Mouse (Mus musculus) neural tube, embryonic 11.5 days (tissue): ENCODE measurements around the gene Ccr4. TPM values are rescaled to one million over a fixed set of nuclear protein-coding genes. Genes with fewer than 3 reads are reported as not detected.

ENCODE experiments used
- ATAC-seq: fragments of 200-750 bp; cut with Nextera tagmentation; 2 replicates; pipeline ENCODE4 v1.8.0; 2017; ENCODE audit warnings: moderate number of reproducible peaks, mild to moderate bottlenecking, moderate TSS enrichment, moderate library complexity; ENCODE audit not compliant: insufficient read depth, low FRiP score, low TSS enrichment
- DNase-seq: peaks from one replicate; pipeline ENCODE4 v3.0.0-alpha.2; 2015; ENCODE audit warnings: low spot score
- H3K27ac ChIP-seq: fragments of 300-500 bp; sonication (generic); 2 replicates; pipeline ENCODE4 v1.5.1; 2014; ENCODE audit warnings: low read depth, mild to moderate bottlenecking, low read length
- H3K27me3 ChIP-seq: fragments of 300-500 bp; sonication (generic); 2 replicates; pipeline ENCODE4 v1.6.1; 2014; ENCODE audit warnings: mild to moderate bottlenecking, low read length, mixed read lengths; ENCODE audit not compliant: control insufficient read depth, insufficient read depth
- H3K36me3 ChIP-seq: fragments of 300-500 bp; sonication (generic); 2 replicates; pipeline ENCODE4 v1.6.1; 2014; ENCODE audit warnings: mild to moderate bottlenecking, low read length, moderate library complexity, mixed read lengths; ENCODE audit not compliant: control insufficient read depth, insufficient read depth
- H3K4me1 ChIP-seq: fragments of 300-500 bp; sonication (generic); 2 replicates; pipeline ENCODE4 v1.6.1; 2014; ENCODE audit warnings: low read length, mixed read lengths; ENCODE audit not compliant: control insufficient read depth, insufficient read depth
- H3K4me2 ChIP-seq: fragments of 300-500 bp; sonication (generic); 2 replicates; pipeline ENCODE4 v1.6.1; 2014; ENCODE audit warnings: low read depth, mild to moderate bottlenecking, moderate library complexity
- H3K4me3 ChIP-seq: fragments of 300-500 bp; sonication (generic); 2 replicates; pipeline ENCODE4 v1.5.1; 2014; ENCODE audit warnings: low read depth, low read length
- H3K9ac ChIP-seq: fragments of 300-500 bp; sonication (generic); 2 replicates; pipeline ENCODE4 v1.6.1; 2014; ENCODE audit warnings: mild to moderate bottlenecking, low read length
- H3K9me3 ChIP-seq: fragments of 300-500 bp; sonication (generic); 2 replicates; pipeline ENCODE4 v1.6.1; 2016; ENCODE audit warnings: low read length; ENCODE audit not compliant: control insufficient read depth
- WGBS: fragments of 180-500 bp; shearing (Covaris S2); extraction: QIAGEN DNeasy Blood & Tissue Kit; methylation state at CpG from one replicate; pipeline ENCODE4 v1.1.7; 2014; 5-methylcytosine and 5-hydroxymethylcytosine counted together
- polyA plus RNA-seq: library from polyadenylated mRNA; unstranded; fragments of >200 nt; fragmentation: Nextera tagmentation; extraction: Ambion mirVana; gene quantifications from 2 replicates; pipeline ENCODE4 v1.2.1, GENCODE M21; 2014

Gene Ccr4
- polyA plus RNA-seq, 1 experiment from 2014 or later, result not detected

DNA sequence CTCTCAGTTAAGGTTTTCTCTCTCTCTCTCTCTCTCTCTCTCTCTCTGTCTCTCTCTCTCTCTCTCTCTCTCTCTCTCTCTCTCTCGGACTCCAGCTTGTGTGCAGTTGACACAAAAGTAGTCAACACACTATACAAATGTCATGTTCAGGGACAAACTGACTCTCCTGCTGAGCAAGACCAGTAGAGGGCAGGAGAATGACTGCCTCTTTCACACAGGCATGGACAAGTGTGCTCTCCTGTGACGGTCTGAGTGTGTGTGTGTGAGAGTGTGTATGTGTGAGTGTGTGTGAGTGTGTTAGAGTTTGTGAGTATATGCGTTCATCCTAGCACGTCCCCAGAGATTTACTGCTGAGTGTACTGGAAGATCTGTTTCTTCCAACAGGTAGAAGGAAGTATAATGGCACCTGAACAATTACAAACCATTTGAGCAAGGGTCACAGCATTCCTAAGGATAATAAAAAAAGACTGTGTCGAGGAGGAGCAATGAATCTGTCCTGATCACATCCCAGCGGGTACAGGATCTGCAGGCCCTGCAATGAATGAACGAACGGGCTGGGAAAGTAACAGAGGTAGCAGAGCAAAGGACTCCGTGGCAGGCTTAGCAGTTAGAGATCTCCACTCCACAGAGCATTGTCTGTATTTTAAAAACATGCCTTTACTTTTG, 14.2 kb upstream of the Ccr4 start:
- ATAC-seq, result no peak
- no peaks in the 10 kb centered on the region for H3K27me3 ChIP-seq
- no peak overlapping the region for H3K27ac ChIP-seq
- H3K36me3 ChIP-seq, result peaks cover 8% of the 10 kb centered on the region
- H3K4me2 ChIP-seq, result no peak overlapping the region
- no peak overlapping the region for H3K4me3 ChIP-seq
- H3K9me3 ChIP-seq, result peaks cover 2% of the 10 kb centered on the region; the same call in 1 of the 2 replicates
- DNase-seq, result no peak
- H3K9ac ChIP-seq, result no peak overlapping the region
- no peaks in the 10 kb centered on the region for H3K4me1 ChIP-seq
- 56% methylated on average over 9 of the region's 9 CpGs for whole genome bisulfite sequencing

DNA sequence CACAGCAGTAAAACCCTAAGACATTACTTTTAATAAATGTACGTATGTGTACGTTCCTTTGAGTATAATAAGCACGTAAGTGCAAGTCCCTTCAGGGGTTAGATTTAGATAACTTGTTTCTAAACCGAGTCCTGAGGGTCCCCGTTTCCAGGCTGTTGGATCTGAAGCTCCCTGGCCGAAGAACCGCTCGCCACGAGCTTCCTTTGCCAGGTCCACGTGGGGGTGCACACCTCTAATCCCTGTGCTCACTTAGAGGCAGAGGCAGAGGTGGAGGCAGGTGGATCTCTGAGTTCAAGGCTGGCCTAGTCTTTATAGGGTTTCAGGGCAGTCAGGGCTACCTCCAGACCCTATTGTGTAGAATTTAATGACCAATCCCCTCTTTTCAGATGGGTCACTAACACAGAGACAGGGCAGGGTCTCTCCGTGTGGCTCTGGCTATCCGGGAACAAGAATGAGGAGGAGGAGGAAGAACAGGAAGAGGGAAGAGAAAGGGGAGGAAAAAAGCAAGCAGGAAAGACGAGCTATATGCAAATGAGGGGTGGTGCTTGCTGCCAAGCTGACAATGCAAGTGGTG, 13.3 kb upstream of the Ccr4 start:
- Histone ChIP-seq H3K27ac (no peak overlapping the region), H3K9me3 (peaks cover 11% of the 10 kb centered on the region), H3K36me3 (peaks cover 18% of the 10 kb centered on the region), H3K4me2 (no peak overlapping the region), H3K4me1 (no peaks in the 10 kb centered on the region), H3K9ac (no peak overlapping the region), H3K27me3 (no peaks in the 10 kb centered on the region), H3K4me3 (no peak overlapping the region)
- no peak for DNase-seq
- 80% methylated on average over 13 of the region's 13 CpGs for WGBS
- no peak for ATAC-seq

DNA sequence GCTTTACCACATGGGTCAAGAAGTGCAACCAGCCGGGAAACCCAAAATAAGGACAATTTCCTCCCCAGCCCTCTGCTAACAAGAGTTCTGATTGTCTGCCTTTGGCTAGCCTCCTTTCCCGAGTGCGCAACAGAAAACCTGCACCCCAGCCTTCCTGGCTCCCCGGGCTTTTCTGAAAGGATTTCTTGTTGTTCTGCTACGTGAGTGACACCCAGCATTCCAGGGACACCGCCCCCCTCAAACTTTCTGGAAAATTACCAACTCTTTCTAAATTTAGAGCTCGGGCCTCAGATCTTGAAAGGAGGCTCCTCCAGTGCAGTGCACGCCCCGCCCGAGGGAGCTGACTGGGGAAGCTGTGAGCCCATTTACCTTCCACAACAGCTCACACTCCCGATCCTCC, 10.6 kb upstream of the Ccr4 start, which contains the start of gene C130032M10Rik:
Gene C130032M10Rik, plus strand, starts transcription at position 334 of the 400 bp plus-strand sequence.
- no peaks in the 10 kb centered on the region for H3K4me1 ChIP-seq
- H3K9me3 ChIP-seq, result peaks cover 21% of the 10 kb centered on the region
- no peaks in the 10 kb centered on the region for H3K27me3 ChIP-seq
- 91% methylated on average over 11 of the region's 11 CpGs for WGBS
- no peak within 1 kb of the TSS for H3K27ac ChIP-seq
- no peak within 1 kb of the TSS for H3K4me3 ChIP-seq
- H3K36me3 ChIP-seq, result peaks cover 37% of the 10 kb centered on the region
- ATAC-seq, result no peak
- no peak for DNase-seq
- no peak within 1 kb of the TSS for H3K9ac ChIP-seq
- H3K4me2 ChIP-seq, result no peak within 1 kb of the TSS

DNA sequence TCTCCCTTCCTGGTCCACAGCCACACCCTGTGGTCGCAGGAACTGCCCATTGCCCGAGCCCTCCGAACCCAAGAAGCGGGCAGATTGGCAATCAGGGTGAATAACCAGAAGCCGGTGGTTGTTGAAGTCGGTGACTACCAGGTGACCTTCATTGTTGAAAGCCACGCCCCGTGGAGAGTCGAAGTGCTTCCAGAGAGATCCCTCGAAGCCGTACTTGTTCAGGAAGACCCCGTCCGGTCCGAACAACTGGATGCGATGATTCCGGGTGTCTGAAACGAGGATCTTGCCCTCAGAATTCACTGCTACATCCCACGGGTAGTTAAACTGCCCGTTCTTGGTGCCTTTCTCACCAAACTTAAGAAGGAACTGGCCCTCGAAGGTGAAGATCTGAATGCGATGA, 8.1 kb upstream of the Ccr4 start:
- Histone ChIP-seq H3K9me3 (peaks cover 21% of the 10 kb centered on the region), H3K9ac (no peak overlapping the region), H3K27me3 (no peaks in the 10 kb centered on the region), H3K36me3 (peaks cover 42% of the 10 kb centered on the region), H3K4me3 (no peak overlapping the region), H3K4me1 (no peaks in the 10 kb centered on the region), H3K4me2 (no peak overlapping the region), H3K27ac (no peak overlapping the region)
- 96% methylated on average over 21 of the region's 21 CpGs for WGBS
- no peak for DNase-seq
- ATAC-seq, result no peak

DNA sequence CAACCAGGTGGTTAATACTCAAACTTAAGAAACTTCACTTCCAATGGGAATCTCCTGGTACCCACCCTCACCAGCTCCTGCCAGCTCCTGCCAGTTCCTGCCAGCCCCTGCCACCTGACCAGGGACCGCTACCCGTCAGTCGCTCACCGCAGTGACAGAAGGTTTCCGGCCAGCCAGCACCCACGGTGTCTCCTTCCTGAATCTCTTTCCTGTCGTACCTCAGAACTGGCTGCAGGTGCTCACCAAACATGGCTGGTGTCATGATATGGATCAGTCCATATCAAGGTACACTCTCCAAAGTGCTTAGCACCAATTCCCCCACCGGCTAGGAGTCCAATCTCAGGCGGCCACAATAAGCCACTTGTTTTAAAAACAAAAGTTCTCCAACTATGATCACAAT, 5.1 kb upstream of the Ccr4 start:
- no peak for DNase-seq
- Histone ChIP-seq H3K4me1 (no peaks in the 10 kb centered on the region), H3K9ac (no peak overlapping the region), H3K27ac (no peak overlapping the region), H3K9me3 (peaks cover 21% of the 10 kb centered on the region), H3K27me3 (no peaks in the 10 kb centered on the region), H3K36me3 (peaks cover 39% of the 10 kb centered on the region), H3K4me3 (no peak overlapping the region), H3K4me2 (no peak overlapping the region)
- WGBS, result 92% methylated on average over 9 of the region's 9 CpGs
- no peak for ATAC-seq

DNA sequence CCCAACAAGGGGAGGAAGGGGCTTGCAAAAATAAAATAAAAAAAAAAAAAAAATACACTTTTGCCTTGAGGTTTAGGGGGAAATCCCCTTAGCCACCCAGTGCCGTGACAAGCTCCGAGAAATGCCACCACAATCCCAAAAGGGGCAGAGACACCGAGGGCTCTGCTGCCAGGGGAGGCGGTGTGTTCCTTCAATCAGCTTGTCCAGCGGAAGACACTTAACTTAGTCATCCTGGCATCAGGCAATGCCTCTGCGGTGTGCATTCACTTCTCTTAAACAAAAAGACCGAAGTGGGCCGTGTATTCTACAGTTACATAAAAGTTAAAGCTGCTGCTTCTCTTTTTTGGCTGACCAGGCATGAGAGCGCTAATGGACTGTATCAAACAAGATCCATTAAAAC, 2.7 kb upstream of the Ccr4 start:
- peaks cover 18% of the 10 kb centered on the region for H3K36me3 ChIP-seq

DNA sequence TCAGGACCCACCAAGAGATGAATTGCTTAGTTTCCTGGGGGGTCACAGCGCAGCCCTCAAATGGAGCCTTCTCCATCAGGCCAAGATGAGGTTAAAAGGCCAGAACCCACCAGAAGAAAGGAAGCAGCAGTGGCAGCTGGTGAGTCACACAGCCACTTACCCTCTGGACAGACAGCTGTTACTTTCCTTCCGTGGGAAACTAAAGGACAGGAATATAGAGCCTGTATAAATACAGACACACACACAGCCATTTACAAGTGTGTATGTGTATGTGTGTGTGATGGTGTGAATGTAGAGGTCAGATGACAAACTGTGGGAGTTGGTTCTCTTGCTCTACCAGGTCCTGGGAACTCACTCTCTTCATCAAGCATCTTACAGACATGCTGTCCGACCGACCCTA, 1.8 kb upstream of the Ccr4 start:
- DNase-seq, result no peak
- H3K27ac ChIP-seq, result no peak overlapping the region
- no peaks in the 10 kb centered on the region; the same call in 1 of the 2 replicates for H3K9me3 ChIP-seq
- no peaks in the 10 kb centered on the region for H3K4me1 ChIP-seq
- H3K4me2 ChIP-seq, result no peak overlapping the region
- ATAC-seq, result no peak
- peaks cover 13% of the 10 kb centered on the region for H3K36me3 ChIP-seq
- no peak overlapping the region for H3K4me3 ChIP-seq
- 81% methylated on average over 4 of the region's 4 CpGs for WGBS
- H3K27me3 ChIP-seq, result no peaks in the 10 kb centered on the region
- no peak overlapping the region for H3K9ac ChIP-seq

More for the DNA sequence above, 2.7 kb upstream of the Ccr4 start:
- 94% methylated on average over 9 of the region's 9 CpGs for WGBS
- DNase-seq, result no peak
- ATAC-seq, result no peak
- Histone ChIP-seq H3K9me3 (peaks cover 4% of the 10 kb centered on the region), H3K4me2 (no peak overlapping the region), H3K4me1 (no peaks in the 10 kb centered on the region), H3K27me3 (no peaks in the 10 kb centered on the region), H3K4me3 (no peak overlapping the region), H3K9ac (no peak overlapping the region), H3K27ac (no peak overlapping the region)

DNA sequence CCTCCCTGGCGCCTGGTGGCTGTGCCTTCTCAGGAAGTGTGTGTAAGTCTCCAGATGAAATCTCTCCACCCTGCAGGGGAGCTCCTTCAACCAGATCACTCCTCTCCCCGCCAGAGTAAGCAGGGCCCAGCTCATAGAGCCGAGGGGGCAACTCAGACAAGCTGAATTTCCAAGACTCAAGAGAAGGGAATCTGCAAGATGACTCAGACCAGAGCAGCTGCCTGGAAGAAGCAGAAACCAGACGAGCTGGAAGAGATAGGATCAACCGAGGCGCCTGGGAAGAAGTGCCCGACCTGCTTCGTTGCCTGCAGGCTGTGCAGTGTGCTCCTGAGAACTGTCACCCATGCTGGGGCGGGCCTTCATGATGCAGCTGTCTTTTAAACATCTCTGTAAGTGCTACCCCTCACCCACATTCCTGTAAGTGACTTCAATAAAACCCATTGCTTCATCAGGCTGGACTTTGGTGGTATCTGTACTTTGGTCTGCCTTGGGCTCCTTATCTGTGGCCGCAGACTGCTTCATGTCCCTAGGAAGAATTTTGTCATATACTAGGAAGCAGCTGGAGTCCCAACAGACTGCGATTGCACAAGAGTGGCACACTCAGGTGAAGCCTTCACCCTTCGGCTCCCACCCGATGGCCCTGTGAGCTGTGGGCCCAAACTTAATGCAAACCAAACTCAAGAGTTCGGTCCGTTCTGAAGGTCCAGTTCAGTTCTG, 1.8 kb downstream of the Ccr4 start:
- H3K4me3 ChIP-seq, result no peak overlapping the region
- no peak overlapping the region for H3K27ac ChIP-seq
- no peaks in the 10 kb centered on the region for H3K36me3 ChIP-seq
- no peak for ATAC-seq
- DNase-seq, result no peak
- H3K27me3 ChIP-seq, result no peaks in the 10 kb centered on the region
- H3K9ac ChIP-seq, result no peak overlapping the region
- no peaks in the 10 kb centered on the region for H3K9me3 ChIP-seq
- no peaks in the 10 kb centered on the region for H3K4me1 ChIP-seq
- no peak overlapping the region for H3K4me2 ChIP-seq
- 78% methylated on average over 15 of the region's 15 CpGs for WGBS

DNA sequence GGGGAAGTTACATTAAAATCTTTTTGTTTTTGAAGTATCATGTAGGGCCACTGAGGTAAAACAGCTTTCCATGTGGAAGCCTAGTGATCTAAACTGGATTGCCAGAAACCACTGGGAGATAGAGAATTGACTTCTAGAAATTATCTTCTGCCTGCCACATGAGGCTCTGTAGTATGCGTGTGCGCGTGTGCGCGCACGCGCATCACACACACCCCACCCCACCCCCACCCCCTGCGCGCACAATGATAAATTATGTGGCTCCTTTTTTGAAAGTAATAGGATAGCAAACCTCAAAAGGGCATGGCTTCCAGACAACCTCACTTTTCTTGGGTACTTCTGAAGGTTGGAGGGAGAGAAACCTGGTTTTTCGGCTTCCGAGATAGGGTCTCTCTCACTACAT, 2.8 kb downstream of the Ccr4 start:
- no peak for DNase-seq
- H3K36me3 ChIP-seq, result no peaks in the 10 kb centered on the region
- H3K27me3 ChIP-seq, result no peaks in the 10 kb centered on the region
- no peak overlapping the region for H3K4me2 ChIP-seq
- no peak overlapping the region for H3K4me3 ChIP-seq
- no peak overlapping the region for H3K27ac ChIP-seq
- H3K9ac ChIP-seq, result no peak overlapping the region
- no peaks in the 10 kb centered on the region for H3K4me1 ChIP-seq
- no peak for ATAC-seq
- whole genome bisulfite sequencing, result 96% methylated on average over 11 of the region's 11 CpGs
- no peaks in the 10 kb centered on the region for H3K9me3 ChIP-seq
